Mouse (Mus musculus) CH12.LX (cell line): ENCODE measurements around the gene Trhr2.
A peak's percentile ranks its signal among the peaks of the same experiment; 100 is the strongest.

Experiments used
- BHLHE40 ChIP-seq: IDR thresholded peaks from 2 replicates; pipeline ENCODE4 v1.6.1; 2011; ENCODE audit warnings: mild to moderate bottlenecking, low read depth, low read length, improper control_type of control experiment
- CTCF ChIP-seq, 2 experiments: IDR thresholded peaks in 1 of 2; conservative IDR thresholded peaks in 1 of 2; 2 replicates each; pipeline ENCODE4 v1.5.1; 2011 to 2012; ENCODE audit warnings: low read depth in 2 of 2, low read length in 2 of 2, improper control_type of control experiment in 1 of 2, inconsistent platforms in 1 of 2, mild to moderate bottlenecking in 1 of 2, moderate library complexity in 1 of 2
- E2F4 ChIP-seq: IDR thresholded peaks from 2 replicates; pipeline ENCODE4 v1.6.1; 2011; ENCODE audit warnings: low read depth, low read length, improper control_type of control experiment; ENCODE audit not compliant: insufficient replicate concordance
- ELF1 ChIP-seq: IDR thresholded peaks from 2 replicates; pipeline ENCODE4 v1.6.1; 2014; ENCODE audit warnings: low read depth, mild to moderate bottlenecking, inconsistent platforms, low read length, improper control_type of control experiment
- KAT2A ChIP-seq: IDR thresholded peaks from 2 replicates; pipeline ENCODE4 v1.6.1; 2012; ENCODE audit warnings: low read length, improper control_type of control experiment, inconsistent platforms; ENCODE audit not compliant: insufficient replicate concordance
- MAZ ChIP-seq: IDR thresholded peaks from 2 replicates; pipeline ENCODE4 v1.6.1; 2012; ENCODE audit warnings: low read depth, mild to moderate bottlenecking, inconsistent platforms, low read length, improper control_type of control experiment, moderate library complexity
- POLR2A ChIP-seq: IDR thresholded peaks from 2 replicates; pipeline ENCODE4 v1.6.1; 2011; ENCODE audit warnings: low read depth, mild to moderate bottlenecking, improper control_type of control experiment, low read length
- RCOR1 ChIP-seq: conservative IDR thresholded peaks from 2 replicates; pipeline ENCODE4 v1.6.1; 2012; ENCODE audit warnings: low read depth, mild to moderate bottlenecking, inconsistent platforms, low read length, improper control_type of control experiment
- TCF12 ChIP-seq: IDR thresholded peaks from 2 replicates; pipeline ENCODE4 v1.6.1; 2014; ENCODE audit warnings: low read depth, mild to moderate bottlenecking, inconsistent platforms, low read length, improper control_type of control experiment
- USF1 ChIP-seq: IDR thresholded peaks from 2 replicates; pipeline ENCODE4 v1.6.1; 2014; ENCODE audit warnings: low read depth, mild to moderate bottlenecking, inconsistent platforms, low read length, improper control_type of control experiment
- USF2 ChIP-seq: conservative IDR thresholded peaks from 2 replicates; pipeline ENCODE4 v1.6.1; 2011; ENCODE audit warnings: low read depth, low read length, improper control_type of control experiment

DNA sequence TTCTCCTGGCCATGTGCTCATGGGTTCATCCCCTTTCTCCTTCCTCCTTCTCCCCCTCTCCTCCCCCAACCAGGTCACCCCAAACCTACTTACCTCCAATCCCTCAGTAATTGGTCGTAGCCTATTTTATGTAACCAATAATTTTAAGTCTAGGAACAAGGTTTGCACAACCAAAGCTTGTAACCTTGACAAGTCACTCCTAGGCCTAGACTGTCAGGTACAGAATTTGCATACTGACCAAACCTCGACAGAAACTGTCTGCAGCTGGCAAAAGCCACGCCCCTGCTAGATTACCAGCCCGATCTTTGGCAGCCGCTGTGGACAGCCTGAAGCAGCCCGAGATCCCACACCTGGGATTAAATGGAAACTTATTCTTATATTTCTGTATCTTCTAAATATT lies 11.2 kb upstream of the Trhr2 start:
- TF ChIP-seq CTCF (conservative IDR thresholded peaks at IDR 0.05 in 1 of 2, IDR thresholded peaks at IDR 0.05 in 1 of 2; ENCODE audit: low read depth in 2 of 2, low read length in 2 of 2) (no peak), USF2 (no peak), POLR2A (peak; percentile 49), USF1 (no peak), ELF1 (no peak), RCOR1 (no peak), BHLHE40 (no peak), E2F4 (no peak), TCF12 (peak; percentile 15; the same call in 1 of the 2 replicates), KAT2A (no peak), MAZ (no peak)
